Mouse (Mus musculus) yolk sac, embryonic 10.5 days (tissue): ENCODE measurements around the gene Arhgdib.

Experiments used
- DNase-seq: peaks from one replicate; pipeline ENCODE4 v3.0.0-alpha.2; 2017; ENCODE audit warnings: low spot score

Arhgdib gene

DNA sequence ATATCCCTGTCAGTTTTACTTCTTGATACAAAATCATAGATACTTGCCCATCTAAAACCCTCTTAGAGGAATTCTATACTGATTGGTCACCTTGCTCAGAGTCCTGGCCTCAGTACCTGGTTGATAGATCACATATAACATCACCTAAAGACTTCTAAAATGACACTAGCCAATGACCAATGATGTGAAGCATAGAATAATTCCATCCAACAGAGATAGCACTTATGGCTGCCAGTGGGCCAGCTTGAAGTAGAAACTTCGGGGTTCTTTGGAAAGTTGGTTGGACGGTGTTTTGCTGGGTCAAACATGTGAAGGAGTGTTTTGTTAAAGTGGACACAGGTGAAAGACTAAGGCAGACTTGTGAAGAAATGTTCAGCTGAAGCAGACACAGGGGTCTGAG, 8.5 kb upstream of the Arhgdib start:
- no peak for DNase-seq

GRCm38 (mm10) chr6:136947716-136948115, 6.0 kb upstream of the Arhgdib start:
- no peak for DNase-seq

DNA sequence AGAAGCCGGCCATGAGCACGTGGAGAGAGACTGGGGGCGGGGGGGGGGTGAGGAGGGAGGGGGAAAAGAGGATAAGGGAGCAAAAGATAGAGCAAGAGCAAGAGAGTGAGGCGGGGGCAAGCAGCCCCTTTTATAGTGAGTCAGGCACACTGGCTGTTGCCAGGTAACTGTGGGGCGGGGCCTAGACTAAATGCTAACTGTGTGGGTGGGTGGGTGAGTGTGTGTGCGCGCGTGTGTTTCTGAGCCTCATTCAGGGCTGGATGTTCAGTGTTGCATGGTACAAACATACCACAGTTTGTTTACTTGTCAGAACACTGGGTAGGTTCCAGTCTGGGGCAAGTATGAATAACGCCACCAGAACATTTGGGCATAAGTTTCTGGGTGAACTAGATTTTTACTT, 5.2 kb upstream of the Arhgdib start:
- DNase-seq = no peak

DNA sequence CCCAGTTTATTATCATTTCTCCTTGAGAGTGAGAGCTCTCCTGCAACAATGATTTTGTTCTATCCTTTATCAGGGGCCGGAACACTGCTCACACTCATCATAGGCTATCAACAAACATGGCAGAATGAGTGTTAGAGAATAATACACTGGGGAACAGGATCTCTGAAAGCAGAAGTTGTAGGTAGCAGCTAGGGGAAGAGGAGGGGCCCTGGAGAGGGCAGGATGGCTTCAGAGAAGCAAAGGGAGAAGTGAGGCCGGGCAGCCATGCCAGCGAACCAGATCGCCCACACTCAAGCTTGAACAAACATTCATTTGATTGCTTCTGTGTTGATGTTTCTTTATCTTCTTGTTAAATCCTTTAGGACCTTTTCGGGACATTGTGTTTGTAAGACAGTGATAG, 4.5 kb upstream of the Arhgdib start:
- no peak for DNase-seq

- no peak for DNase-seq
Measured at GRCm38 (mm10) chr6:136944511-136944910, 2.8 kb upstream of the Arhgdib start.

GRCm38 (mm10) chr6:136943392-136943791, 1.7 kb upstream of the Arhgdib start:
- DNase-seq = no peak

- DNase-seq = no peak
Measured at GRCm38 (mm10) chr6:136942280-136942679, 581 bp upstream of the Arhgdib start.

GRCm38 (mm10) chr6:136940188-136940960, 1.3 kb downstream of the Arhgdib start:
- DNase-seq = no peak

- no peak for DNase-seq
Measured at GRCm38 (mm10) chr6:136939326-136940187, 2.1 kb downstream of the Arhgdib start.

DNA sequence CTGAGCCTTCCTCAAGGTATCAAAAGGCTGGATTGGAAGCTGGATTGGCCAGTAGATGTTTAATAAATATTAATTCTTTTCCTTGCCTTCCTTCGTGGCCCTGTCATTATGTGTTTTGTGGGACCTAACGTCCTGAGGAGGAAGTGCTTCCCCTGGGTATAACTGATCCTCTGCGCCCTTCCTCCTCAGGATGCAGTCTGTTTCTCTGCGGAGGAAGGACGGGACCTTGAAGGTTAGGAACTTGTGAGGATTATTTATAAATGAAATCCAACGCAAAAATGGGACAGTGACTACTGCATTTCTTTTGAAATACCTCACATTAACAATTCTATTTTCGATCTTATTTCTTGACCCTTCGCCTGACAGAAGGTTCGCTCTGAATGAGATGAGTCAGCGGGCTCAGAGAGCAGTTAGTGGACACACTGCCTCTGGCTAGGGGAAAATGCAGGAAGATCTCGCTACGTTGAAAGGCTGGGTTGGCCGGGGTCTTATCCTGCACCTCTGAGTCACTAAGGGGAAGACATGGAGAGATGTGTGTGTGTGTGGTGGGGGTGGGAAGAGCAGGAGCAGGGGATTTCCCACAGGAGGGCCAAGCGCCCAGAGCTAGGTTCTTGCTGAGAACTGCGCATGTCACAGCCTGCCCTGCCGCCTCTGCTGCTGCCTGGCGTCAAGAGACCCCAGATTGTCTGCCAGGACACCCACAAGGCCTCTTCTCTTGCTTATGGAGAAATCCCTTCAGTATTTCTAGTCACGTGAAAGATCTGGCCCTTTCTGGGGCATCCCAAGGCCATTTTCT, 3.2 kb downstream of the Arhgdib start:
- DNase-seq = peak; percentile 14

DNA sequence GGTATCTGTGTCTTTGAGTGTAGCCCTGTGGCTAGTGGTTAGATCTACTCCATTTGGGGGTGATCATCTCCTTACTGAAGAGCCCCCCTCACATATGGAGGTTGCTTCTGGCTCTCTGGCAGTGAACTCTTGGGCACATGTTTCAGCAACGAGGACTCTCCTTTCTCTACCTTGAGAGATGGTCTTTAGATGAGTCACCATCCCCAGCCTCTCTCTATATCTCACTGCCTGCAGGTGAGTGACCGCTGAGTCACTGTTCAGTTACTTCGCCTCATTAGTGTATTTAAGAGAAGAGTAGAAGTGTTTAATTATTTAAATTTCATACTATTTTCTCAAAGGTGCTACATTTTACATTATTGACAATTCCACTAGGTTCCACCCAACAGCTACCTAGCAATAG, 4.6 kb downstream of the Arhgdib start:
- no peak for DNase-seq

- no peak for DNase-seq
Measured at GRCm38 (mm10) chr6:136936361-136936760, 5.3 kb downstream of the Arhgdib start.

- DNase-seq = no peak
Measured at GRCm38 (mm10) chr6:136935233-136935632, 6.5 kb downstream of the Arhgdib start.

DNA sequence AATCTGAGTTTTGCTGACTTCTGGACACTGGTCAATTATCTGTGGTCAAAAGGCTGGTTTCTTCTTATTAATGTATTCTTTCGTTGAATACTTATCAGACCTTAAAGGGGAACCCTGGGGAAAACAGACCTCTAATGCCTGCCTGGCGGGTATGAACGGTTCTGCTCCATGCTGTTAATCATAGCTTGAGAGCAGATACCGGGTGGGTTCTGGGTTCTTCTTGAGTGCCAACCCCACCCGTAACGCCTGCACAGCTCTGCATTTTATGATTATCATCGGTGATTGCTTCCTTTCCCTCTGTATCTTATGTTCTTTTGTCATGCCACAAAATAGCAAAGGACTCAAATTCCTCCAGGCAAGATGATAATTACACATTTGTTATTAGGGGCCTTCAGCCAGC, 7.6 kb downstream of the Arhgdib start:
- no peak for DNase-seq

- no peak for DNase-seq
Measured at GRCm38 (mm10) chr6:136931246-136931645, 10.5 kb downstream of the Arhgdib start.

- DNase-seq = peak; percentile 76
Measured at GRCm38 (mm10) chr6:136930677-136931076, 11.0 kb downstream of the Arhgdib start.

DNA sequence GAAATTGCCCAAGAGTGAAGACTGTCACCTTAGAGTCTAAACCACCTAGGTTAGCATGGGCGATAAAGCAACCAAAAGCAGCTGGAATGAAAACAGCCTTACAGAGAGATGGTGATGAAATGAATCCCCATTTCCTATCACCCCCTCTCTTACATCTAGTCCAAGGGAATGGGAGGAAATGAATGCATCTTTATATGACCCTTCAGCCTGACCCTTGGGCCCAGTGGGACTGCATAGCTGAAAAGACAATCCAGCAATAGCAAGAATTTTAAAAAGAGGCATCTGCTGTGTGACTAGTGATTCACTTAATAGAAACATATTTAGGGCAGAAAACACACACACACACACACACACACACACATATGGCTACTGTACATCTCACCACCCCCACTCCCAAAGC, 14.1 kb downstream of the Arhgdib start:
- DNase-seq = no peak

GRCm38 (mm10) chr6:136925049-136925448, 16.6 kb downstream of the Arhgdib start:
- no peak for DNase-seq

DNA sequence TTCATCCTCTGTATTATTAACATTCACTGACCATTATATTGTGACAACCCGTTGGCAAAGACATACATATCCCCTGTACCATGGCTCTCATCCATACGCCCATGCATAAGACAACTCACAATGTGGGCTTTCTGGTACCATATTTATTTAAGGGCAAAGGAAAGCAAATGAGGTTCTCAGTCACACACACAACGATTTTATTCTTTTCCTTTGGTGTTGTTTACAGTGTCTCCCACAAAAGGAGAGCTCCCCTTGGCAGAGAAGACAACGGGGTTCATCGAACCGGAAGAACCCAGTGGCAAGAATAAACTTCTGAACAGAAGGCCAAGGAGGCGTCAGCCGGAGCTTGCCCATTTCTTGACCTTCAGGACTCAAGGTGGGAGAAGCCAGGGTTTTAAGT, 18.2 kb downstream of the Arhgdib start, which contains the start of gene Pde6h:
Gene Pde6h (plus strand): TSS at position 301 of the 400 bp plus-strand sequence.
- DNase-seq = no peak

GRCm38 (mm10) chr6:136922871-136923270, 18.8 kb downstream of the Arhgdib start:
- no peak for DNase-seq

DNA sequence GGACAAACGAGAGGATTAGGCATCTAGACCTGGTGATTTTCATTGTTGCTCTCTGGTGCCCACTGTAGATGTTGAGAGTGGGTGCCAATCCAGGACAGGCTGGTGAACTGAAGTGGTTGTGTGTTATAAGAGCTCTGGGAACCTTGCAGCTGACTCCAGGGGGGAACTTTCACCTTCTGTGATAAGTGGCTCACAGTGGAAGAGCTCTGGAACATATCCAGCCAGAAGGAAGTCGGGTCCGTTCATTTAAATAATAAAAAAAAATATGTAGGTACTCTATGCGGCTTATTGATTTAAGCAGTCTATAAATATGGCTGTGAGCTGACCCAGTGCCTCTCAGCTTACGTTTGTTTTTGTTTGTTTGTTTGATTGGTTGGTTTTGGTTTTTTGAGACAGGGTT, 19.6 kb downstream of the Arhgdib start, which contains the start of gene Erp27:
Gene Erp27 (minus strand): TSS at position 101 of the 400 bp plus-strand sequence.
- no peak for DNase-seq

DNA sequence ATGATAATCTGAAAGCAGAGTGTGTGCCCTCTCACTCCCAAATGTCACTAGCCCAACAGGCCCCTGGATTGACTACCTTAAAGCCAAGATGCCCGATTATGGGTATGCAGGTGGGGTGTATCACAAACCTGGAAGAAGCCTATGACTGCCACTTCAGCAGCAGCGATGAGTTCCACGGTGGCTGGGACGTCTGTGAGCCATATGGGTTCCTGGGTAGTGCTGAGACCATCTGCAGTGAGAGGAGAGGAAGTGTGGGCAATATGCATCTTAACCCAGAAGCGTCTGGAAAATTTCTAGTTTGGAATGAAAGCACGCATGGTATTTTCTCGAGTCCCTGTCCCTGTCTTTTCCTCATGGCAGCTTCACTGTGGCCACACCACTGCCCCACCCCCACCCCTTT, 20.1 kb downstream of the Arhgdib start:
- DNase-seq = no peak
